Mouse (Mus musculus) kidney, embryonic 16.5 days (tissue): ENCODE results near the gene Cbx7. TPM values are rescaled to one million over a fixed set of nuclear protein-coding genes. Genes with fewer than 3 reads are reported as not detected.

Experiments
- ATAC-seq: fragments of 200-750 bp; cut with Nextera tagmentation; 2 replicates; pipeline ENCODE4 v1.8.0; 2017; ENCODE audit warnings: moderate TSS enrichment; ENCODE audit not compliant: low FRiP score, low TSS enrichment
- H3K27ac ChIP-seq: fragments of 300-500 bp; sonication (generic); 2 replicates; pipeline ENCODE4 v1.5.1; 2014; ENCODE audit warnings: low read length
- H3K27me3 ChIP-seq: fragments of 300-500 bp; sonication (generic); 2 replicates; pipeline ENCODE4 v1.6.1; 2014; ENCODE audit warnings: low read length, control low read depth, mixed read lengths; ENCODE audit not compliant: insufficient read depth
- H3K36me3 ChIP-seq: fragments of 300-500 bp; sonication (generic); 2 replicates; pipeline ENCODE4 v1.6.1; 2014; ENCODE audit warnings: low read length, control low read depth, mixed read lengths; ENCODE audit not compliant: insufficient read depth
- H3K4me1 ChIP-seq: fragments of 300-500 bp; sonication (generic); 2 replicates; pipeline ENCODE4 v1.6.1; 2014; ENCODE audit warnings: low read length, control low read depth, mixed read lengths; ENCODE audit not compliant: insufficient read depth
- H3K4me2 ChIP-seq: fragments of 300-500 bp; sonication (generic); replicated peaks from 2 replicates; pipeline ENCODE4 v1.6.1; 2014; ENCODE audit warnings: low read depth, low read length
- H3K4me3 ChIP-seq: fragments of 300-500 bp; sonication (generic); 2 replicates; pipeline ENCODE4 v1.5.1; 2014; ENCODE audit warnings: mild to moderate bottlenecking, low read length
- H3K9ac ChIP-seq: fragments of 300-500 bp; sonication (generic); replicated peaks from 2 replicates; pipeline ENCODE4 v1.6.1; 2014; ENCODE audit warnings: low read length
- H3K9me3 ChIP-seq: fragments of 300-500 bp; sonication (generic); 2 replicates; pipeline ENCODE4 v1.6.1; 2016; ENCODE audit warnings: low read length, control low read depth
- WGBS: fragments of 180-500 bp; shearing (Covaris S2); extraction: QIAGEN DNeasy Blood & Tissue Kit; methylation state at CpG from one replicate; pipeline ENCODE4 v1.1.7; 2014; 5-methylcytosine and 5-hydroxymethylcytosine counted together
- polyA plus RNA-seq: library from polyadenylated mRNA; unstranded; fragments of >200 nt; fragmentation: Nextera tagmentation; extraction: Ambion mirVana; gene quantifications from 2 replicates; pipeline ENCODE4 v1.2.1, GENCODE M21; 2015

Cbx7 gene
- polyA plus RNA-seq, 1 experiment from 2014 or later = 3.3 TPM

GRCm38 (mm10) chr15:79972186-79972585 lies 1.3 kb upstream of the Cbx7 start:
- Histone ChIP-seq H3K9me3 (no peaks in the 10 kb centered on the region), H3K27ac (no peak overlapping the region), H3K4me3 (no peak overlapping the region), H3K27me3 (no peaks in the 10 kb centered on the region), H3K4me2 (no peak overlapping the region), H3K9ac (no peak overlapping the region), H3K36me3 (no peaks in the 10 kb centered on the region), H3K4me1 (no peaks in the 10 kb centered on the region)
- ATAC-seq = no peak
- WGBS = 94% methylated on average over 11 of the region's 11 CpGs

- H3K27ac ChIP-seq = no peak overlapping the region
- no peak overlapping the region for H3K4me2 ChIP-seq
- no peaks in the 10 kb centered on the region for H3K9me3 ChIP-seq
- no peak overlapping the region for H3K4me3 ChIP-seq
- no peaks in the 10 kb centered on the region for H3K36me3 ChIP-seq
- H3K27me3 ChIP-seq = no peaks in the 10 kb centered on the region
- ATAC-seq = no peak
- H3K4me1 ChIP-seq = no peaks in the 10 kb centered on the region
- H3K9ac ChIP-seq = no peak overlapping the region
- 97% methylated on average over 18 of the region's 18 CpGs for WGBS
Observed at GRCm38 (mm10) chr15:79970491-79970890, 428 bp downstream of the Cbx7 start.

- no peaks in the 10 kb centered on the region for H3K36me3 ChIP-seq
- no peaks in the 10 kb centered on the region for H3K9me3 ChIP-seq
- H3K4me2 ChIP-seq = no peak overlapping the region
- WGBS = 81% methylated on average over 6 of the region's 6 CpGs
- H3K27me3 ChIP-seq = no peaks in the 10 kb centered on the region
- H3K4me3 ChIP-seq = no peak overlapping the region
- no peak for ATAC-seq
- H3K9ac ChIP-seq = no peak overlapping the region
- H3K27ac ChIP-seq = no peak overlapping the region
- H3K4me1 ChIP-seq = no peaks in the 10 kb centered on the region
Observed at GRCm38 (mm10) chr15:79967346-79967745, 3.6 kb downstream of the Cbx7 start.

GRCm38 (mm10) chr15:79964376-79964775 lies 6.5 kb downstream of the Cbx7 start:
- H3K4me3 ChIP-seq = no peak overlapping the region
- WGBS = 85% methylated on average over 7 of the region's 7 CpGs
- ATAC-seq = no peak
- H3K36me3 ChIP-seq = no peaks in the 10 kb centered on the region
- H3K9ac ChIP-seq = no peak overlapping the region
- H3K27me3 ChIP-seq = no peaks in the 10 kb centered on the region
- no peak overlapping the region for H3K27ac ChIP-seq
- H3K4me2 ChIP-seq = no peak overlapping the region
- no peaks in the 10 kb centered on the region for H3K9me3 ChIP-seq
- H3K4me1 ChIP-seq = no peaks in the 10 kb centered on the region

- no peak for ATAC-seq
- no peaks in the 10 kb centered on the region for H3K9me3 ChIP-seq
- no peak overlapping the region for H3K4me3 ChIP-seq
- 88% methylated on average over 18 of the region's 18 CpGs for WGBS
- H3K9ac ChIP-seq = no peak overlapping the region
- H3K27me3 ChIP-seq = no peaks in the 10 kb centered on the region
- H3K4me2 ChIP-seq = no peak overlapping the region
- H3K36me3 ChIP-seq = no peaks in the 10 kb centered on the region
- no peaks in the 10 kb centered on the region for H3K4me1 ChIP-seq
- H3K27ac ChIP-seq = no peak overlapping the region
Observed at GRCm38 (mm10) chr15:79962661-79963060, 8.3 kb downstream of the Cbx7 start.

- no peaks in the 10 kb centered on the region for H3K27me3 ChIP-seq
- H3K4me1 ChIP-seq = no peaks in the 10 kb centered on the region
- H3K4me2 ChIP-seq = no peak overlapping the region
- 55% methylated on average over 9 of the region's 9 CpGs for WGBS
- H3K4me3 ChIP-seq = no peak overlapping the region
- peak; percentile 55 for ATAC-seq
- H3K9ac ChIP-seq = no peak overlapping the region
- H3K9me3 ChIP-seq = no peaks in the 10 kb centered on the region
- no peaks in the 10 kb centered on the region for H3K36me3 ChIP-seq
- H3K27ac ChIP-seq = no peak overlapping the region
Observed at GRCm38 (mm10) chr15:79961366-79961921, 9.5 kb downstream of the Cbx7 start.

GRCm38 (mm10) chr15:79958418-79958817 lies 12.5 kb downstream of the Cbx7 start:
- no peaks in the 10 kb centered on the region for H3K9me3 ChIP-seq
- ATAC-seq = no peak
- H3K4me2 ChIP-seq = no peak overlapping the region
- no peaks in the 10 kb centered on the region for H3K27me3 ChIP-seq
- no peaks in the 10 kb centered on the region for H3K4me1 ChIP-seq
- 46% methylated on average over 3 of the region's 3 CpGs for WGBS
- no peaks in the 10 kb centered on the region for H3K36me3 ChIP-seq
- H3K4me3 ChIP-seq = no peak overlapping the region
- no peak overlapping the region for H3K27ac ChIP-seq
- H3K9ac ChIP-seq = no peak overlapping the region

- no peak overlapping the region for H3K4me2 ChIP-seq
- no peak overlapping the region for H3K27ac ChIP-seq
- H3K4me1 ChIP-seq = peaks cover 14% of the 10 kb centered on the region
- no peak overlapping the region for H3K4me3 ChIP-seq
- H3K9ac ChIP-seq = no peak overlapping the region
- no peak for ATAC-seq
- H3K36me3 ChIP-seq = no peaks in the 10 kb centered on the region
- no peaks in the 10 kb centered on the region for H3K27me3 ChIP-seq
- no peaks in the 10 kb centered on the region for H3K9me3 ChIP-seq
- 82% methylated on average over 8 of the region's 8 CpGs for WGBS
Observed at GRCm38 (mm10) chr15:79956559-79956958, 14.4 kb downstream of the Cbx7 start.

GRCm38 (mm10) chr15:79953470-79953869 lies 17.4 kb downstream of the Cbx7 start:
- no peak overlapping the region for H3K4me3 ChIP-seq
- H3K27ac ChIP-seq = 0 out of 2 replicates have a peak overlapping the region, but pooled peaks have one; percentile 85
- H3K36me3 ChIP-seq = no peaks in the 10 kb centered on the region
- H3K4me2 ChIP-seq = no peak overlapping the region
- H3K27me3 ChIP-seq = no peaks in the 10 kb centered on the region
- H3K4me1 ChIP-seq = peaks cover 36% of the 10 kb centered on the region
- H3K9me3 ChIP-seq = no peaks in the 10 kb centered on the region
- no peak for ATAC-seq
- H3K9ac ChIP-seq = no peak overlapping the region
- WGBS = 66% methylated on average over 7 of the region's 7 CpGs

- peak overlapping the region; percentile 85 for H3K27ac ChIP-seq
Observed at GRCm38 (mm10) chr15:79952504-79953231, 18.3 kb downstream of the Cbx7 start.

More at GRCm38 (mm10) chr15:79952504-79953231, 18.3 kb downstream of the Cbx7 start:
- no peak overlapping the region for H3K4me3 ChIP-seq
- ATAC-seq = no peak
- no peaks in the 10 kb centered on the region for H3K36me3 ChIP-seq
- H3K9me3 ChIP-seq = no peaks in the 10 kb centered on the region
- H3K4me2 ChIP-seq = no peak overlapping the region
- 43% methylated on average over 11 of the region's 11 CpGs for WGBS
- H3K9ac ChIP-seq = no peak overlapping the region
- peaks cover 36% of the 10 kb centered on the region for H3K4me1 ChIP-seq
- no peaks in the 10 kb centered on the region for H3K27me3 ChIP-seq
